Mouse (Mus musculus): Measurements from ENCODE around the gene Klc4. TPM values are rescaled to one million over a fixed set of nuclear protein-coding genes. Genes with fewer than 3 reads are reported as not detected.

Gene Klc4
- total and polyA plus RNA-seq, 3 experiments = 5.4 to 9.5 TPM; not detected in 1

DNA sequence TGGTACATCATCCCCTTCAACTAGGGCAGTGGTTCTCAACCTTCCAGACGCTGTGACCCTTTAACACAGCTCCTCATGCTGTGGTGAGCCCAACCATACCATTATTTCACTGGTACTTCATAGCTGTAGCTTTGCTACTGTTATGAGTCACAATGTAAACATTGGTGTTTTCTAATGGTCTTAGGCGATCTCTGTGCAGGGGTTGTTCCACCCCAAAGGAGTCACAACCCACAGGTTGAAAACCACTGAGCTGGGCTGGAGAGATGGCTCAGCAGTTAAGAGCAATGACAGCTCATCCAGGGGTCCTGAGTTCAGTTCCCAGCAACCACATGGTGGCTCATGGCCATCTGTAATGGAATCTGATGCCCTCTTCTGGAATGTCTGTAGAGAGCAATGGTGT is 45.6 kb upstream of the Klc4 start:
- no peak for DNase-seq (ENCODE audit: low read depth, low spot score)
- no peak overlapping the region for H3K27ac ChIP-seq (ENCODE audit: control insufficient read depth, low read depth, low read length)

GRCm38 (mm10) chr17:46690665-46691064 is 44.8 kb upstream of the Klc4 start:
- Histone ChIP-seq H3K36me3 (ENCODE audit: control insufficient read depth in 1 of 2, insufficient read depth in 2 of 2, low read length in 2 of 2) (no peaks in the 10 kb centered on the region; a peak in 1 of 4 replicates), H3K27me3 (ENCODE audit: control insufficient read depth in 1 of 2, insufficient read depth in 2 of 2, low read length in 2 of 2) (no peaks in the 10 kb centered on the region), H3K4me3 (ENCODE audit: control insufficient read depth in 1 of 2, insufficient read depth in 1 of 2, low read depth in 2 of 2, low read length in 2 of 2) (no peak overlapping the region), H3K27ac (ENCODE audit: control insufficient read depth, low read depth, low read length) (no peak overlapping the region), H3K79me2 (ENCODE audit: control insufficient read depth, insufficient read depth, low read length, poor library complexity) (no peaks in the 10 kb centered on the region), H3K4me1 (ENCODE audit: control insufficient read depth in 1 of 2, insufficient read depth in 2 of 2, low read length in 2 of 2) (no peaks in the 10 kb centered on the region), H3K9me3 (replicated peaks; ENCODE audit: insufficient read depth, low read length) (no peaks in the 10 kb centered on the region), H3K9ac (ENCODE audit: control insufficient read depth, low read depth, low read length, poor library complexity, severe bottlenecking) (no peak overlapping the region)
- no peak for DNase-seq (ENCODE audit: low read depth, low spot score)
- TF ChIP-seq POLR2AphosphoS5 (IDR thresholded peaks at IDR 0.05; ENCODE audit: borderline replicate concordance, low read depth, low read length) (no peak), UBTF (IDR thresholded peaks at IDR 0.05; ENCODE audit: borderline replicate concordance, insufficient read depth, low read depth, low read length) (no peak), ZC3H11A (IDR thresholded peaks at IDR 0.05; ENCODE audit: low read depth, low read length) (no peak), CTCF (IDR thresholded peaks at IDR 0.05 in 2 of 3, conservative IDR thresholded peaks at IDR 0.05 in 1 of 3; ENCODE audit: control insufficient read depth in 1 of 3, insufficient read depth in 1 of 3, low read depth in 2 of 3, low read length in 3 of 3, poor library complexity in 1 of 3, severe bottlenecking in 1 of 3) (no peak), MAFK (IDR thresholded peaks at IDR 0.05; ENCODE audit: borderline replicate concordance, low read depth, low read length) (no peak), ZNF384 (IDR thresholded peaks at IDR 0.05; ENCODE audit: low read depth, low read length) (no peak)

More for the DNA sequence above, 45.6 kb upstream of the Klc4 start:
- H3K4me1 ChIP-seq (ENCODE audit: control insufficient read depth in 1 of 2, insufficient read depth in 2 of 2, low read length in 2 of 2) = no peaks in the 10 kb centered on the region
- H3K9me3 ChIP-seq (replicated peaks; ENCODE audit: insufficient read depth, low read length) = no peaks in the 10 kb centered on the region
- H3K79me2 ChIP-seq (ENCODE audit: control insufficient read depth, insufficient read depth, low read length, poor library complexity) = no peaks in the 10 kb centered on the region
- no peaks in the 10 kb centered on the region for H3K27me3 ChIP-seq (ENCODE audit: control insufficient read depth in 1 of 2, insufficient read depth in 2 of 2, low read length in 2 of 2)
- H3K36me3 ChIP-seq (ENCODE audit: control insufficient read depth in 1 of 2, insufficient read depth in 2 of 2, low read length in 2 of 2) = no peaks in the 10 kb centered on the region; a peak in 1 of 4 replicates
- H3K4me3 ChIP-seq (ENCODE audit: control insufficient read depth in 1 of 2, insufficient read depth in 1 of 2, low read depth in 2 of 2, low read length in 2 of 2) = no peak overlapping the region
- no peak overlapping the region for H3K9ac ChIP-seq (ENCODE audit: control insufficient read depth, low read depth, low read length, poor library complexity, severe bottlenecking)
- TF ChIP-seq CTCF (IDR thresholded peaks at IDR 0.05 in 2 of 3, conservative IDR thresholded peaks at IDR 0.05 in 1 of 3; ENCODE audit: control insufficient read depth in 1 of 3, insufficient read depth in 1 of 3, low read depth in 2 of 3, low read length in 3 of 3, poor library complexity in 1 of 3, severe bottlenecking in 1 of 3) = no peak
- no peak for TF ChIP-seq TAL1 (IDR thresholded peaks at IDR 0.05; ENCODE audit: low read length)
- TF ChIP-seq ZC3H11A (IDR thresholded peaks at IDR 0.05; ENCODE audit: low read depth, low read length) = no peak
- TF ChIP-seq MAX (IDR thresholded peaks at IDR 0.05; ENCODE audit: low read length) = no peak
- no peak for TF ChIP-seq UBTF (IDR thresholded peaks at IDR 0.05; ENCODE audit: borderline replicate concordance, insufficient read depth, low read depth, low read length)
- no peak for TF ChIP-seq CHD1 (IDR thresholded peaks at IDR 0.05; ENCODE audit: low read depth, low read length)
- TF ChIP-seq MAFK (IDR thresholded peaks at IDR 0.05; ENCODE audit: borderline replicate concordance, low read depth, low read length) = no peak
- TF ChIP-seq RAD21 (IDR thresholded peaks at IDR 0.05; ENCODE audit: low read depth, low read length) = no peak

- no peak for DNase-seq (ENCODE audit: low read depth, low spot score)
- H3K27me3 ChIP-seq (ENCODE audit: control insufficient read depth in 1 of 2, insufficient read depth in 2 of 2, low read length in 2 of 2) = no peaks in the 10 kb centered on the region
- H3K4me1 ChIP-seq (ENCODE audit: control insufficient read depth in 1 of 2, insufficient read depth in 2 of 2, low read length in 2 of 2) = no peaks in the 10 kb centered on the region; a peak in 1 of 4 replicates
- H3K9ac ChIP-seq (ENCODE audit: control insufficient read depth, low read depth, low read length, poor library complexity, severe bottlenecking) = no peak overlapping the region
- H3K79me2 ChIP-seq (ENCODE audit: control insufficient read depth, insufficient read depth, low read length, poor library complexity) = peaks cover 8% of the 10 kb centered on the region; the same call in 1 of the 2 replicates
- no peaks in the 10 kb centered on the region for H3K9me3 ChIP-seq (replicated peaks; ENCODE audit: insufficient read depth, low read length)
- TF ChIP-seq UBTF (IDR thresholded peaks at IDR 0.05; ENCODE audit: borderline replicate concordance, insufficient read depth, low read depth, low read length) (no peak), CTCF (IDR thresholded peaks at IDR 0.05 in 2 of 3, conservative IDR thresholded peaks at IDR 0.05 in 1 of 3; ENCODE audit: control insufficient read depth in 1 of 3, insufficient read depth in 1 of 3, low read depth in 2 of 3, low read length in 3 of 3, poor library complexity in 1 of 3, severe bottlenecking in 1 of 3) (no peak), ZMIZ1 (IDR thresholded peaks at IDR 0.05; ENCODE audit: low read depth, low read length) (no peak), MEF2A (IDR thresholded peaks at IDR 0.05; ENCODE audit: extremely low read depth, insufficient replicate concordance, low read depth, low read length, poor library complexity, severe bottlenecking) (no peak), SMC3 (IDR thresholded peaks at IDR 0.05; ENCODE audit: low read depth, low read length) (no peak)
- no peak overlapping the region for H3K27ac ChIP-seq (ENCODE audit: control insufficient read depth, low read depth, low read length)
- peaks cover 0 to 3% of the 10 kb centered on the region in 2 experiments; a peak in 2 of 4 replicates for H3K36me3 ChIP-seq (ENCODE audit: control insufficient read depth in 1 of 2, insufficient read depth in 2 of 2, low read length in 2 of 2)
- no peak overlapping the region for H3K4me3 ChIP-seq (ENCODE audit: control insufficient read depth in 1 of 2, insufficient read depth in 1 of 2, low read depth in 2 of 2, low read length in 2 of 2)
Measured at GRCm38 (mm10) chr17:46685913-46686312, 40.1 kb upstream of the Klc4 start.
